Mouse (Mus musculus) midbrain, embryonic 16.5 days (tissue): ENCODE data around the gene Cops7a. TPM values are rescaled to one million over a fixed set of nuclear protein-coding genes. Genes with fewer than 3 reads are reported as not detected.

Source experiments
- ATAC-seq: fragments of 200-750 bp; cut with Nextera tagmentation; 2 replicates; pipeline ENCODE4 v1.8.0; 2017; ENCODE audit warnings: moderate TSS enrichment
- H3K27ac ChIP-seq: fragments of 300-500 bp; sonication (generic); 2 replicates; pipeline ENCODE4 v1.5.1; 2014; ENCODE audit warnings: mild to moderate bottlenecking, low read length, mixed read lengths
- H3K27me3 ChIP-seq: fragments of 300-500 bp; sonication (generic); 2 replicates; pipeline ENCODE4 v1.6.1; 2014; ENCODE audit warnings: low read depth, low read length, mixed read lengths; ENCODE audit not compliant: control insufficient read depth, insufficient read depth
- H3K36me3 ChIP-seq: fragments of 300-500 bp; sonication (generic); 2 replicates; pipeline ENCODE4 v1.6.1; 2014; ENCODE audit warnings: mild to moderate bottlenecking, low read length, moderate library complexity, mixed read lengths; ENCODE audit not compliant: control insufficient read depth, insufficient read depth
- H3K4me1 ChIP-seq: fragments of 300-500 bp; sonication (generic); 2 replicates; pipeline ENCODE4 v1.6.1; 2014; ENCODE audit warnings: mild to moderate bottlenecking, low read length, mixed read lengths; ENCODE audit not compliant: control insufficient read depth, insufficient read depth
- H3K4me2 ChIP-seq: fragments of 300-500 bp; sonication (generic); 2 replicates; pipeline ENCODE4 v1.6.1; 2014; ENCODE audit warnings: mild to moderate bottlenecking, low read length, mixed read lengths
- H3K4me3 ChIP-seq: fragments of 300-500 bp; sonication (generic); 2 replicates; pipeline ENCODE4 v1.5.1; 2014; ENCODE audit warnings: low read depth, mild to moderate bottlenecking, low read length, moderate library complexity, mixed read lengths
- H3K9ac ChIP-seq: fragments of 300-500 bp; sonication (generic); 2 replicates; pipeline ENCODE4 v1.6.1; 2014; ENCODE audit warnings: low read depth, low read length, mixed read lengths
- H3K9me3 ChIP-seq: fragments of 300-500 bp; sonication (generic); replicated peaks from 2 replicates; pipeline ENCODE4 v1.6.1; 2014; ENCODE audit warnings: mild to moderate bottlenecking, low read length, mixed read lengths; ENCODE audit not compliant: control insufficient read depth, poor library complexity, severe bottlenecking
- WGBS: fragments of 180-500 bp; shearing (Covaris S2); extraction: QIAGEN DNeasy Blood & Tissue Kit; methylation state at CpG from one replicate; pipeline ENCODE4 v1.1.7; 2014; 5-methylcytosine and 5-hydroxymethylcytosine counted together
- polyA plus RNA-seq: library from polyadenylated mRNA; unstranded; fragments of >200 nt; fragmentation: Nextera tagmentation; extraction: Ambion mirVana; gene quantifications from 2 replicates; pipeline ENCODE4 v1.2.1, GENCODE M21; 2015

Gene Cops7a
- polyA plus RNA-seq, 1 experiment from 2014 or later, result 94.0 TPM

DNA sequence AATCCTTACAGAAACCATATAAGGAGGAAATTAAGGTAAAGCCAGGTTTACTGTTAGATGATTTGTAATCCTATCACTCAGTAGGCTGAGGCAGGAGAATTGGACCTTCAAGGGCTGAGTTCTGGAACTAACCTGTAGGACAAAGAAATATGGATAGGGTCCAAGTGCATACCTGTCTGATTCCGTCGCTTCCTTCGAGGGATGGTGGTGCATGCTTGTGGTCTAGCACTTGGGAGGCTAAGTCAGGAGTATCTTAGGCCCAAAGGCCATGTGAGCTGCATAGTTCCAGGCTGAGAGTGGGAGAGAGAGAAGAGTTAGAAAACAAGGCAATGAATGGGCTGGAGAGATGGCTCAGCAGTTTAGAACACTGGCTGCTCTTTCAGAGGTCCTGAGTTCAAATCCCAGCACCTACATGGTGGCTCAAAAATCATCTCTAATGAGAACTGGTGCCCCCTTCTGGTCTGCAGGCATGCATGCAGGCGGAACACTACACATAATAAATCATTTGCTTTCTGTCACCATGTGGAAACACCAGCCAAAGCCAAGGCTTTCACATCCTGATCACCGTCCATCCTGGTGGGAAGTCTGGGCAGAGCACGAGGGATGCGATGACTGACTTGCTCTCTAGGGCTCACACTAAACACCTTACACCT is 1.3 kb upstream of the Cops7a start:
- Histone ChIP-seq H3K4me3 (peak overlapping the region; percentile 70; the same call in 1 of the 2 replicates), H3K4me2 (peak overlapping the region; percentile 87)
- WGBS, result 96% methylated on average over 7 of the region's 7 CpGs

GRCm38 (mm10) chr6:124965747-124966146 is 409 bp upstream of the Cops7a start:
- Histone ChIP-seq H3K4me1 (peaks cover 17% of the 10 kb centered on the region), H3K27ac (peak overlapping the region; percentile 86), H3K36me3 (peaks cover 6% of the 10 kb centered on the region), H3K27me3 (no peaks in the 10 kb centered on the region), H3K9ac (peak overlapping the region; percentile 83), H3K9me3 (no peaks in the 10 kb centered on the region), H3K4me3 (peak overlapping the region; percentile 70), H3K4me2 (peak overlapping the region; percentile 87)
- ATAC-seq, result peak; percentile 7; the same call in 1 of the 2 replicates
- 17% methylated on average over 15 of the region's 15 CpGs for WGBS

More for the DNA sequence above, 1.3 kb upstream of the Cops7a start:
- Histone ChIP-seq H3K9me3 (no peaks in the 10 kb centered on the region), H3K9ac (no peak overlapping the region), H3K36me3 (no peaks in the 10 kb centered on the region), H3K4me1 (peaks cover 17% of the 10 kb centered on the region), H3K27ac (no peak overlapping the region), H3K27me3 (no peaks in the 10 kb centered on the region)
- ATAC-seq, result no peak

DNA sequence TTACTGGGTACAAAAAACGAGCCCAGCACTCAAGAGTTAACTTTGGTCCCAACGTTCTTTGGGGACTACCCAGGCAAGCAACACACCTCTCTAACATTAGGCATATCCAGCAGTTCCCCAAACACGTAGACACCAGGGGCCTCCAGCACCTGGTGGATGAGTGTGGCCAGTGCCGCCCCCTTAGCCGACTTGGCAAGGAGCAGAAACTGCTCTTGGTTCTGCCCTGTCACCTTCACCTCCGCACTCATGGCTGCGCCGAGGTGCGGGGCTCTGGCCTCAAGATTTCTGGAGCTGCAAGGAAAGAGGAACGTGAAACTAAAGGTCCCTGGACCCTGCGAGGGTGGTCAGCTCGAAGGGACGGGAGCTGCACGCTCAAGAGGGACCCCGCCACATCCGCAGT is 700 bp downstream of the Cops7a start:
- peak overlapping the region; percentile 83 for H3K9ac ChIP-seq
- no peaks in the 10 kb centered on the region for H3K27me3 ChIP-seq
- peak overlapping the region; percentile 86 for H3K27ac ChIP-seq
- H3K9me3 ChIP-seq, result no peaks in the 10 kb centered on the region
- H3K4me3 ChIP-seq, result peak overlapping the region; percentile 70
- H3K4me2 ChIP-seq, result peak overlapping the region; percentile 98
- H3K4me1 ChIP-seq, result peaks cover 17% of the 10 kb centered on the region
- H3K36me3 ChIP-seq, result peaks cover 6% of the 10 kb centered on the region
- peak; percentile 27 for ATAC-seq
- 41% methylated on average over 16 of the region's 16 CpGs for WGBS

DNA sequence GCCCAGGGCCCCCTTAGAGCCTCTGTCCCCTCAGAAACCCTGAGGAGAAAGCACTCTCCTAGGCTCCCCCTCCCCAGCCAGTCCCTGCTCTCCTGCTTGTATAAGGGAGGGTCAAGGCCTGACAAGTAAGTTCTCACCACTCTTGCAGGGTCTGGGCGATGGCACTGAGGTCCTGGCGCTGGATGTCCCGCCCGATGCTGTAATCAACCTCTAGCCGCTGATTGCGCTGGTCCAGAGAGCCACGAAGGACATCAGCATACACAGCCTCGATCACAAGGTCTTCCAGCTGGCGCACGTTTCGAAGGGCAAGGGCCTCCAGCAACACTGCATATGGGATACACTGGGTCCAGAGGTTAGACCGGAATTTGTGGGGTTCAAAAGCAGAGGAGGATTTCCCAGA is 4.3 kb downstream of the Cops7a start:
- WGBS, result 94% methylated on average over 12 of the region's 12 CpGs
- Histone ChIP-seq H3K36me3 (peaks cover 18% of the 10 kb centered on the region), H3K9me3 (no peaks in the 10 kb centered on the region), H3K4me3 (no peak overlapping the region), H3K4me1 (peaks cover 11% of the 10 kb centered on the region), H3K4me2 (no peak overlapping the region), H3K27me3 (no peaks in the 10 kb centered on the region), H3K9ac (no peak overlapping the region), H3K27ac (no peak overlapping the region)
- no peak for ATAC-seq

DNA sequence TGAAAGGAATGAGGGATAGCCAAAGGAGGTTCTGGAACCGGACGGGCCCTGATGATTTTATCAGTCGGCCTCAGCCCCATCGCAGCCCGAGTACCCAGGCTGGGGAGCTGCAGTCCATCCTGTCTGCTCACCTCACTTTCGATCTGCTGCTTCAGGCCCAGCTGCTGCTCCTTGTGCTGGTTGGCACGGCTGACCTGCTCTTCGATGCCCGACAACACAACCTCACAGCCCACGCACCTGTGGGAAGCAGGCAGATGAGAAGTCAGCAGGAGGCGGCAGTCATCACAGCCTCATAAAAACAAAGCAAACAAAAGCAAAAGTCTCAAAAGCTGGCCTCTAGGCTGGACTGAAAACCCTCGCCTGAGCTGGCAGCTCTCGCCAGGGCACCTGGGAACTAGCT is 5.4 kb downstream of the Cops7a start:
- Histone ChIP-seq H3K4me3 (no peak overlapping the region), H3K9ac (no peak overlapping the region), H3K27ac (no peak overlapping the region), H3K36me3 (peaks cover 18% of the 10 kb centered on the region), H3K9me3 (no peaks in the 10 kb centered on the region), H3K27me3 (no peaks in the 10 kb centered on the region), H3K4me1 (peaks cover 9% of the 10 kb centered on the region), H3K4me2 (no peak overlapping the region)
- WGBS, result 96% methylated on average over 13 of the region's 13 CpGs
- no peak for ATAC-seq

DNA sequence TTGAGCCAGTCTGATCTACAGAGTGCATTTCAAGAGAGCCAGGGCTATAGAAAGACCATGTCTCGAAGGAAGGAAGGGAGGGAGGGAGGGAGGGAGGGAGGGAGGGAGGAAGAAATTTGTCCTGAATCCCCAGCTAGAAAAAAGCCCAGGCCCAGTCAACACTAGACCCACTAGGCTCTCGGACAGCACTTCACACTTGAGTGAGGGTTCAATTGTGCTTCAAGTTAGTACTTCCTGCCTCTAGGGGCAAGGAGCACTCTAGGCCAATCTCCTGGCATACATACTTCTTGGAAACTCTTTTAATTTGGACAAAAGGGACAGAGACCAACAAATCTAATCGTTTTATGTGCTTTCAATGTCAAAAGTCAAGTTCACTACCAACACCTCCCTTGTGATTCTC is 7.2 kb downstream of the Cops7a start:
- H3K9ac ChIP-seq, result no peak overlapping the region
- no peak overlapping the region for H3K4me2 ChIP-seq
- H3K9me3 ChIP-seq, result no peaks in the 10 kb centered on the region
- no peak for ATAC-seq
- no peaks in the 10 kb centered on the region for H3K4me1 ChIP-seq
- H3K27me3 ChIP-seq, result no peaks in the 10 kb centered on the region
- peaks cover 18% of the 10 kb centered on the region for H3K36me3 ChIP-seq
- 80% methylated on average over 3 of the region's 3 CpGs for WGBS
- no peak overlapping the region for H3K4me3 ChIP-seq
- H3K27ac ChIP-seq, result no peak overlapping the region

GRCm38 (mm10) chr6:124955212-124955611 is 10.1 kb downstream of the Cops7a start:
- WGBS, result 99% methylated on average over 4 of the region's 4 CpGs
- Histone ChIP-seq H3K4me2 (no peak overlapping the region), H3K4me1 (no peaks in the 10 kb centered on the region), H3K9me3 (no peaks in the 10 kb centered on the region), H3K4me3 (no peak overlapping the region), H3K27me3 (no peaks in the 10 kb centered on the region), H3K9ac (no peak overlapping the region), H3K27ac (no peak overlapping the region), H3K36me3 (peaks cover 11% of the 10 kb centered on the region)
- ATAC-seq, result no peak

DNA sequence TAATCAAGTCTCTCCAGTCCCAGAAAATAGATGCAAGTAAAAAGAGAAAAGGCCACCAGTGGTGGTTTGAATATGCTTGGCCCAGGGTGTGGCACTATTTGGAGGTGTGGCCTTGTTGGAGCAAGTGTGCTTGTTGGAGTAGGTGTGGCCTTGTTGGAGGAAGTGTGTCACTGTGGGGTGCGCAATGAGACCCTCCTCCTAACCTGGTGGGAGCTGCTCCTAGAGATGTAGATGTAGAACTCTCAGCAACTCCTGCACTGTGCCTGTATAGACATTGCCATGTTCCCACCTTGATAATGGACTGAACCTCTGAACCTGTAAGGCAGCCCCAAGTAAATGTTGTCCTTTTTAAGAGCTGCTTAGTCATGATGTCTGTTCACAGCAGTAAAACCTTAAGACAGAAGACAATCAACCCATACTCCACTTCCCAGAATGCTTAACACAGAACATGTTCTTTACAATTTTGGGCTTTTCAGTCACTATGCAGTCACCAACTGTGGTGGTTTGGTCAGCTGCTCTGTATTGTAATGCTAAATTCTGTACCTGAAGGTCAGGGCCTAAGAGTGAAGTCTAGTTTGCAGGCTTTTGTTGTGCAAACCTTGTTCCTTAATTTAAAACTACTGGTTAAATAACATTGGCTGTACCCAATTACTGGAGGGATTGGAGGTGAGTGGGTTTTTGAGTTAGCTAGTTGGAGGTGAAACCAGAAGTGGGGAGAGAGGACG is 11.2 kb downstream of the Cops7a start:
- WGBS, result 83% methylated on average over 2 of the region's 2 CpGs
- Histone ChIP-seq H3K4me2 (no peak overlapping the region), H3K27ac (no peak overlapping the region), H3K36me3 (peaks cover 7% of the 10 kb centered on the region), H3K4me3 (no peak overlapping the region), H3K27me3 (no peaks in the 10 kb centered on the region), H3K4me1 (no peaks in the 10 kb centered on the region), H3K9ac (no peak overlapping the region), H3K9me3 (no peaks in the 10 kb centered on the region)
- no peak for ATAC-seq

GRCm38 (mm10) chr6:124943526-124943925 is 21.8 kb downstream of the Cops7a start:
- no peak overlapping the region for H3K4me3 ChIP-seq
- no peaks in the 10 kb centered on the region for H3K9me3 ChIP-seq
- H3K9ac ChIP-seq, result no peak overlapping the region
- peaks cover 5% of the 10 kb centered on the region; the same call in 1 of the 2 replicates for H3K36me3 ChIP-seq
- no peak for ATAC-seq
- no peak overlapping the region for H3K4me2 ChIP-seq
- no peaks in the 10 kb centered on the region for H3K4me1 ChIP-seq
- 86% methylated on average over 3 of the region's 3 CpGs for WGBS
- H3K27me3 ChIP-seq, result no peaks in the 10 kb centered on the region
- H3K27ac ChIP-seq, result no peak overlapping the region
